Mouse (Mus musculus) megakaryocyte, embryonic 14.5 days (primary cell): ENCODE measurements around the gene Tfcp2.

Experiments used
- FLI1 ChIP-seq: IDR thresholded peaks from 2 replicates; pipeline ENCODE4 v1.6.1; 2012; ENCODE audit warnings: low read length, inconsistent platforms, mixed read lengths
- GATA1 ChIP-seq: IDR thresholded peaks from 3 replicates; pipeline ENCODE4 v1.6.1; 2012; ENCODE audit warnings: mixed read lengths, low read length, inconsistent platforms, borderline replicate concordance

DNA sequence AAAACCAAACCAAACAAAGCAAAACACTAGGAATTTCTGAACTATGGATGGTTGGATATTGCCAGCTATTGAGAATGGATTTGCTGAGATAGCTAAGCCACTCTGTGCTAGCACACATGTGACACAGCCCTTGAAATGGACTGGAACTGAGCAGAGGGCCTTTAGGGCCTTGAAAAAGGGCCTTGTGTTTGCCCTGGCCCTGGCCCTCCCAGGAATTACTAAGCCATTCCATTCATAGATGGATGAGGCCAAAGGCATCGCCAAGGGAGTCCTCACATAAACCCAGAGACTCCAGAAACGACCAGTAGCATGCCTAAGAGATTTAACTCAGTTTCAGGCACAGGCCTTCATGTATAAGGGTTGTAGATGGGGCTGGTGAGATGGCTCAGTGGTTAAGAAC, 14.7 kb upstream of the Tfcp2 start:
- TF ChIP-seq GATA1 (no peak), FLI1 (no peak)
